Mouse (Mus musculus) erythroblast, embryonic 14.5 days (primary cell): Measurements from ENCODE around the gene Ptpre.

Source experiments
- GATA1 ChIP-seq: IDR thresholded peaks from 2 replicates; pipeline ENCODE4 v1.6.1; 2012; ENCODE audit warnings: low read length, inconsistent platforms, mixed read lengths
- TAL1 ChIP-seq: IDR thresholded peaks from 3 replicates; pipeline ENCODE4 v1.6.1; 2012; ENCODE audit warnings: low read length, inconsistent platforms, mixed read lengths

DNA sequence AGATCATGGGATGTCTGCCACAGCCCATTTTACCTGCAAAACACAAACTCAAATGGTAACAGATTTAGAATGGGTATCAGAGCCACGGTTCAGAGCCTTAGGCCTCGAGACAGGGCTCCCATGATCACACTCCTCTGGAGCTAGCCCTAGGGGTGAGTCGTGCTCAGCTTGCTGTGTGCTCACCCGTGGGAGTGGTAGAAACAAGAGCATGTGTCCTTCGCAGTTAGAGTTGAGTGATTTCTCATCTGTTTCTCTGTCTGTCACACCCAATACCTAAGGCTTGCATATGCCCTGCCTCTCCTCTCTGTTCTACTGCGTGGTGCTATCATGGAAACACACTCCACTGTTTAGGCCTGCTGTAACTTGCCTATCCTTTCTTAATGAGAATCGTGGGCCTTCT is 75.5 kb downstream of the Ptpre start:
- no peak for TF ChIP-seq GATA1
- TF ChIP-seq TAL1, result no peak
